In genomic region chr14:78482385-78483231, GRCm38 (mm10) we compare ENCODE assay signal across 8 mouse cellular contexts. TPM values are rescaled to one million over a fixed set of nuclear protein-coding genes. Genes with fewer than 3 reads are reported as not detected.
DNase-seq lines count a peak whose midpoint lies in the region; ATAC-seq and TF ChIP-seq lines count a peak whose summit lies in the region.

No protein-coding gene starts in this region.

- no peaks in the 10 kb centered on the region for H3K27me3 ChIP-seq in C2C12 (ENCODE audit: control insufficient read depth, insufficient read depth, insufficient read length)
- H3K27me3 ChIP-seq in embryonic facial prominence, embryonic 11.5 days (ENCODE audit: control insufficient read depth, insufficient read depth, low read length) = no peaks in the 10 kb centered on the region
- no peaks in the 10 kb centered on the region for H3K27me3 ChIP-seq in heart, embryonic 15.5 days
- H3K27me3 ChIP-seq in liver, embryonic 14.5 days (ENCODE audit: control insufficient read depth, insufficient read depth, low read length) = no peaks in the 10 kb centered on the region
- H3K27me3 ChIP-seq in neural tube, embryonic 11.5 days (ENCODE audit: control insufficient read depth, insufficient read depth, low read length) = no peaks in the 10 kb centered on the region
- H3K27me3 ChIP-seq in thymus, adult 2 months (ENCODE audit: control insufficient read depth, insufficient read depth, low read length) = no peaks in the 10 kb centered on the region

- peak; percentile 93 for TF ChIP-seq CTCF in C2C12 (IDR thresholded peaks at IDR 0.05; ENCODE audit: control insufficient read depth, insufficient read depth, insufficient read length)
- peak; percentile 76 for TF ChIP-seq CTCF in liver, embryonic 14.5 days (IDR thresholded peaks at IDR 0.05; ENCODE audit: low read depth)
- TF ChIP-seq CTCF in thymus, adult 2 months (IDR thresholded peaks at IDR 0.05; ENCODE audit: borderline replicate concordance, control insufficient read depth, extremely low read depth, insufficient read depth, low read length, poor library complexity) = peak; percentile 72; the same call in 1 of the 2 replicates

- peak; percentile 64 for DNase-seq in adrenal gland, adult 2 months
- DNase-seq in embryonic facial prominence, embryonic 11.5 days (ENCODE audit: low spot score) = peak; percentile 62
- peak; percentile 54 to 67 for DNase-seq in kidney, postnatal 25 days
- DNase-seq in liver, embryonic 14.5 days (ENCODE audit: low read depth in 3 of 3, low spot score in 3 of 3) = no peak
- peak; percentile 53 for DNase-seq in neural tube, embryonic 11.5 days (ENCODE audit: low spot score)
- DNase-seq in thymus, adult 2 months = peak; percentile 68

- WGBS in embryonic facial prominence, embryonic 11.5 days = 22% methylated on average over 14 of the region's 14 CpGs
- WGBS in heart, embryonic 15.5 days = 22% methylated on average over 14 of the region's 14 CpGs
- 25% methylated on average over 14 of the region's 14 CpGs for WGBS in liver, embryonic 14.5 days (ENCODE audit: insufficient replicate concordance)
- WGBS in neural tube, embryonic 11.5 days = 29% methylated on average over 14 of the region's 14 CpGs
- WGBS in thymus, adult 2 months = 22% methylated on average over 14 of the region's 14 CpGs

- H3K27ac ChIP-seq in embryonic facial prominence, embryonic 11.5 days (replicated peaks; ENCODE audit: low read depth, low read length) = no peak overlapping the region
- H3K27ac ChIP-seq in heart, embryonic 15.5 days = no peak overlapping the region
- no peak overlapping the region for H3K27ac ChIP-seq in liver, embryonic 14.5 days
- H3K27ac ChIP-seq in neural tube, embryonic 11.5 days (ENCODE audit: low read depth, low read length) = no peak overlapping the region
- no peak overlapping the region for H3K27ac ChIP-seq in thymus, adult 2 months (ENCODE audit: control insufficient read depth, insufficient read depth, low read length)

- ATAC-seq in embryonic facial prominence, embryonic 11.5 days (replicated peaks; ENCODE audit: insufficient number of reproducible peaks, low FRiP score, low TSS enrichment, low read depth) = peak; percentile 85
- peak; percentile 83 for ATAC-seq in heart, embryonic 15.5 days (replicated peaks; ENCODE audit: insufficient number of reproducible peaks, insufficient read depth, low FRiP score, low read depth)
- ATAC-seq in liver, embryonic 14.5 days (ENCODE audit: insufficient read depth) = peak; percentile 53; the same call in 1 of the 2 replicates
- ATAC-seq in neural tube, embryonic 11.5 days (ENCODE audit: insufficient read depth, low FRiP score, low TSS enrichment) = peak; percentile 72

- H3K4me2 ChIP-seq in embryonic facial prominence, embryonic 11.5 days (ENCODE audit: low read depth, low read length) = no peak overlapping the region
- peak overlapping the region; percentile 50 for H3K4me2 ChIP-seq in heart, embryonic 15.5 days
- 0 out of 2 replicates have a peak overlapping the region, but pooled peaks have one; percentile 8 for H3K4me2 ChIP-seq in liver, embryonic 14.5 days (ENCODE audit: low read depth)
- no peak overlapping the region for H3K4me2 ChIP-seq in neural tube, embryonic 11.5 days (ENCODE audit: low read depth)

- TF ChIP-seq EP300 in liver, embryonic 14.5 days (IDR thresholded peaks at IDR 0.05; ENCODE audit: low read depth) = no peak

- H3ac ChIP-seq in C2C12 (ENCODE audit: control insufficient read depth, insufficient read length, low read depth) = no peak overlapping the region

- H3K9me3 ChIP-seq in embryonic facial prominence, embryonic 11.5 days (replicated peaks; ENCODE audit: control insufficient read depth, low read length) = no peaks in the 10 kb centered on the region
- H3K9me3 ChIP-seq in heart, embryonic 15.5 days (replicated peaks) = no peaks in the 10 kb centered on the region
- no peaks in the 10 kb centered on the region for H3K9me3 ChIP-seq in liver, embryonic 14.5 days (ENCODE audit: control insufficient read depth, low read length)
- no peaks in the 10 kb centered on the region for H3K9me3 ChIP-seq in neural tube, embryonic 11.5 days (ENCODE audit: control insufficient read depth, low read length)

- H3K36me3 ChIP-seq in C2C12 (ENCODE audit: control insufficient read depth, insufficient read depth) = no peaks in the 10 kb centered on the region
- H3K36me3 ChIP-seq in embryonic facial prominence, embryonic 11.5 days (replicated peaks; ENCODE audit: control insufficient read depth, insufficient read depth, low read depth, low read length) = no peaks in the 10 kb centered on the region
- no peaks in the 10 kb centered on the region for H3K36me3 ChIP-seq in heart, embryonic 15.5 days
- no peaks in the 10 kb centered on the region for H3K36me3 ChIP-seq in liver, embryonic 14.5 days (replicated peaks; ENCODE audit: control insufficient read depth, insufficient read depth, low read depth)
- H3K36me3 ChIP-seq in neural tube, embryonic 11.5 days (ENCODE audit: control insufficient read depth, insufficient read depth, low read length) = no peaks in the 10 kb centered on the region
- H3K36me3 ChIP-seq in thymus, adult 2 months (ENCODE audit: control insufficient read depth, insufficient read depth, low read length) = no peaks in the 10 kb centered on the region

- no peaks in the 10 kb centered on the region for H3K79me2 ChIP-seq in C2C12 (ENCODE audit: control insufficient read depth, insufficient read depth)

- 0 out of 2 replicates have a peak overlapping the region, but pooled peaks have one; percentile 18 for H3K9ac ChIP-seq in embryonic facial prominence, embryonic 11.5 days (replicated peaks; ENCODE audit: low read length)
- H3K9ac ChIP-seq in heart, embryonic 15.5 days = no peak overlapping the region
- no peak overlapping the region for H3K9ac ChIP-seq in liver, embryonic 14.5 days (replicated peaks)
- no peak overlapping the region for H3K9ac ChIP-seq in neural tube, embryonic 11.5 days (ENCODE audit: low read length)

- TF ChIP-seq POLR2A in thymus, adult 2 months (IDR thresholded peaks at IDR 0.05; ENCODE audit: control insufficient read depth, extremely low read depth, insufficient read depth, low read length, poor library complexity) = no peak

- H3K4me1 ChIP-seq in embryonic facial prominence, embryonic 11.5 days (ENCODE audit: control insufficient read depth, insufficient read depth, low read length) = no peaks in the 10 kb centered on the region
- H3K4me1 ChIP-seq in heart, embryonic 15.5 days (replicated peaks) = peaks cover 4% of the 10 kb centered on the region; the same call in 1 of the 2 replicates
- no peaks in the 10 kb centered on the region for H3K4me1 ChIP-seq in liver, embryonic 14.5 days (replicated peaks; ENCODE audit: control insufficient read depth in 2 of 2, insufficient read depth in 2 of 2, low read length in 1 of 2)
- no peaks in the 10 kb centered on the region for H3K4me1 ChIP-seq in neural tube, embryonic 11.5 days (ENCODE audit: control insufficient read depth, insufficient read depth, low read length)
- no peaks in the 10 kb centered on the region for H3K4me1 ChIP-seq in thymus, adult 2 months (replicated peaks; ENCODE audit: control insufficient read depth, insufficient read depth, low read length)

- H3K79me3 ChIP-seq in C2C12 (ENCODE audit: low read depth) = no peaks in the 10 kb centered on the region

- no peak overlapping the region for H3K4me3 ChIP-seq in C2C12 (ENCODE audit: insufficient read depth, poor library complexity, severe bottlenecking)
- no peak overlapping the region for H3K4me3 ChIP-seq in embryonic facial prominence, embryonic 11.5 days (ENCODE audit: low read depth, low read length)
- 0 out of 2 replicates have a peak overlapping the region, but pooled peaks have one; percentile 9 for H3K4me3 ChIP-seq in heart, embryonic 15.5 days
- no peak overlapping the region for H3K4me3 ChIP-seq in liver, embryonic 14.5 days (ENCODE audit: insufficient read depth in 1 of 2, low read depth in 2 of 2, low read length in 2 of 2)
- H3K4me3 ChIP-seq in neural tube, embryonic 11.5 days (ENCODE audit: low read depth, low read length) = no peak overlapping the region
- no peak overlapping the region for H3K4me3 ChIP-seq in thymus, adult 2 months (ENCODE audit: control insufficient read depth, insufficient read depth, low read length)

TF ChIP-seq in C2C12, 6 proteins besides CTCF, POLR2A, EP300 and RAD21:
- TF ChIP-seq MYOG (IDR thresholded peaks at IDR 0.05; ENCODE audit: control insufficient read depth, extremely low read depth, insufficient read length) = no peak
- no peak for TF ChIP-seq CEBPB (IDR thresholded peaks at IDR 0.05; ENCODE audit: low read depth)
- no peak for TF ChIP-seq FOSL1 (IDR thresholded peaks at IDR 0.05; ENCODE audit: insufficient read depth, low read length, poor library complexity, severe bottlenecking)
- no peak for TF ChIP-seq USF1 (IDR thresholded peaks at IDR 0.05; ENCODE audit: low read depth)
- no peak for TF ChIP-seq MYOD1 (IDR thresholded peaks at IDR 0.05; ENCODE audit: control insufficient read depth, insufficient read length, low read depth)
- TF ChIP-seq MAX (IDR thresholded peaks at IDR 0.05) = no peak

RNA-seq across cellular contexts. Expression of gene Akap11, which starts 54.0 kb away (rescaled TPM):
- 9.0 TPM for polyA plus RNA-seq in C2C12 (2012; fragmentation: generic; extraction: Trizol)
- total RNA-seq in adrenal gland, adult 2 months (2021) = 10 to 100 TPM; 38.1 to 46.0 TPM
- 1.4 and 1.7 TPM in 2 replicates for polyA plus RNA-seq in adrenal gland, adult 2 months (2012; rRNA removed)
- polyA plus RNA-seq in embryonic facial prominence, embryonic 11.5 days (2014; fragmentation: Nextera tagmentation; extraction: Ambion mirVana) = 17.7 and 18.0 TPM in 2 replicates
- 13.4 and 13.8 TPM in 2 replicates for polyA plus RNA-seq in heart, embryonic 15.5 days (2015; fragmentation: Nextera tagmentation; extraction: Ambion mirVana)
- polyA plus RNA-seq in liver, embryonic 14.5 days (2012; rRNA removed) = 5.6 and 8.2 TPM in 2 replicates
- polyA plus RNA-seq in liver, embryonic 14.5 days (2014; fragmentation: Nextera tagmentation; extraction: Ambion mirVana) = 5.4 TPM in 2 replicates
- polyA plus RNA-seq in neural tube, embryonic 11.5 days (2014; fragmentation: Nextera tagmentation; extraction: Ambion mirVana) = 21.2 and 22.7 TPM in 2 replicates
- 7.5 and 8.2 TPM in 2 replicates for polyA plus RNA-seq in thymus, adult 2 months (2012; rRNA removed)

Comparison
In these comparisons a context has a peak if more than half of its experiments do, and no peak if none do; other contexts are left out.
1. DNase-seq: peak in adrenal gland, adult 2 months (single experiment), embryonic facial prominence, embryonic 11.5 days (single experiment), kidney, postnatal 25 days (2 of 2), neural tube, embryonic 11.5 days (single experiment) and thymus, adult 2 months (single experiment); none in liver, embryonic 14.5 days (0 of 3).
2. H3K4me2 ChIP-seq: peak in heart, embryonic 15.5 days (single experiment) and liver, embryonic 14.5 days (single experiment); none in embryonic facial prominence, embryonic 11.5 days (single experiment) and neural tube, embryonic 11.5 days (single experiment).
3. Peak in every context shown above with its lines, with median percentiles within 50 percentile points of each other: CTCF ChIP-seq and ATAC-seq.